Mouse (Mus musculus): ENCODE data around the gene Kcnn4.

The Kcnn4 gene

GRCm38 (mm10) chr7:24369731-24370541 is at the start of gene Kcnn4:
Gene Kcnn4 (plus strand): TSS chr7:24370263.
- no peak for DNase-seq (ENCODE audit: low read depth)

DNA sequence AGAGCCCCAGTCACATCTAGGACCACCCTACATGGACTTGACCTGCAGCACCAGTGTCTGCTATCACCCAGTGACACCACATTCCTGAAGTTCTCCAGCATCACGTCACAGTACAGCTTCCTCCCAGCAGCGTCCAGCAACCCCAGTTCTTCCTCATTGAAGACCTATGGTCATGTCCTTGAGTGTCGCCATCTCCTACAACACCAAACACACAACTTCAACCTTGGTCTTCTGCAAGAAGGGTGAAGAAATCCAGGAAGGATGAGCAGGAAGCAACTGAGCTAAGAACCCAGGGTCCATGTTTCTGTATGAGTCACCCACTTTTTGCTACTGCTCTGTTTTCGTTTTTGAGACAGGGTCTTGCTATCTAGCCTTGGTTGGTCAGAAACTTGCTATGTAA is 47.5 kb upstream of the Kcnn4 start:
- DNase-seq (ENCODE audit: low read depth) = no peak

GRCm38 (mm10) chr7:24325197-24325596 is 44.9 kb upstream of the Kcnn4 start:
- DNase-seq (ENCODE audit: low read depth) = no peak

DNA sequence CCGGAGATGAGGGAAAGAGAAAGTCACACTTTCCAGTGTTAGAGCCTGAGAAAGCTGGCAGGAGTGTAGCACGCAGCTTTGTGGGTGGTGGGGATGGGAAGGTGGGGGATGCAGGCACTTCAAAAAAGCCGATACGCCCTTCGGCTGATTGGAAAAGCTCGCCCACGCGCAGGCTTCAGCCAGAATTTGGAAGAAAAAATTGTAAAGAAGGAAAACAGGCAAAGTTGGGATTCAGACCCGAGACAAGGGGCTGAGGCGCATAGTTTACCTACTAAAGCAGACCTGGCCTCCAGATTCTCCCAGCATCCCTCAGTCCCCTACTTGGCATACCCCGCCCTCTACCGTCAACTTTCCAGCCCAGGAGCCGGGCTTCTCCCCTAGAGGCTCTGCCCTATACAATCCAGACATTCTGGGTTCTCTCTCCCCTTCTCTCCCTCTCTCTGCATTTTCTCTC is 44.4 kb upstream of the Kcnn4 start:
- no peak for DNase-seq (ENCODE audit: low read depth)

DNA sequence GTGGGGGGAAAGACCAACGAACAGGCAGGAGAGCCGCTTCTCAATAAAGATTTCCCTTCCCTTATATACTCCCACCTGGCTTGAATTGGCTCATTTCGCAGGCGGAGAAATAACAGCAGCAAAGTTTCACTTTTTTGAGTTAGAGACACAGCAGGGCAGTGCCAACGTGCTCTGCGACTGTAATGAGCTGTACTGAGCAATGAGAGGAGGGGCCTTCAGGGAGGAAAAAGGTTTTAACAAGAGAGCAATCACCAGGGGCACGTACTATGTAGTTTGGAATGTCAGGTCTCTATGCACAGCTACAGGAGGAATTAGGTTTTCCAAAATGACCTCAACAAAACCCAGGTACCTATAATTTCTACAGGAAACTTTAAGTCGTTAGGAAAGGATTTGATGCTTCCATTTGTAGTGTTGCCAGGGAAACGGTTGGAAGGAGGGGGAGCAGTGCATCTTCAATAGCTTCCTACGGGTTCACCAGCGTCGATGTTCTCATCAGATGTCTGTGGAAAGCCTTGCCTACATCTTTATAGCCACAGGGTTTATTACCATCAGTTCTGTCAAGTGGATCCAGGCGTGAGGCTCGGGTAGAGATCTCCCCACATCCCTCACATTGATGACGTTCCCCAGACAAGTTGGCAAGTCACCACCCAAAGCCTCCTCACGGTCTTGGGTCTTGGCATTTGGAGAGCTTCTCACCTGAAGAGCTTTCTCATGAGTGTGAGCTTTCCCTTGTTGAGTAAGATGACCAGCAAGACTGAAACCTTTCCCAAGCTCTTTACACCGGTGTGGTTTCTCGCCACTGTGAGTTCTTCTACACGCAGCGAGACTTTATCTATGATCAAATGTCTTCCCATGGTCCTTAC is 43.6 kb upstream of the Kcnn4 start:
- no peak for DNase-seq (ENCODE audit: low read depth)

DNA sequence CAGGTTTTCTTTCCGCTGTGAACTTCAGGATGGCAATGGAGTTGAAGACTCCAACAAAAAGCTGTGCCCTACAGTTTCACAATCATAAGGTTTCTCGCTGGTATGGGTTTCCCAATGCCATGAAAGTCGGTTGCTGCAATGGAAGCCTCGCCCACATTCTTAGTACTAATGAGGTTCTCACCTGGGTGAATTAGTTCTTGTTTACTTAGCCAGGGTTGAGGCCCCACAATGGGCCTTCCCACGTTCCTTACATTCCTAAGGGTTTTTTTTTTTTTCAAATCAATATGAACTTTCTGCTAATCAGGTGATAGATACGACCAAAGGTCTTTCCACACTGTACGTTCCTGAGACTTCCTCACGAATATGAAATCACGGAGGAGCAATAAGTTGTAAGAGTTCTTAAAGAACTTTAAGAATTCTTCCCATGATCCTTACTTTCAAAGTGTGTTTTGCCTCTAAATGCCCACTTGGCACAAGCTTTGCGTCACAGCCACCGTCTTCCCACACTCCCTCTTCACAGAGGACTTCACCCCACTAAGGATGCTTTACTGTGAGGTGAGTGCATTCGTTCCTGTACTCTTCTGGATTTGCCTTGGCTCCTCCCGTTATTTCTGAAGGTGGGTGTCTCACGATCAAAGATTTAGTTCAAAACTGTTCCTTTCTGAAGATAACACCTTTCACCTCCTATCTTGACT is 42.6 kb upstream of the Kcnn4 start:
- no peak for DNase-seq (ENCODE audit: low read depth)

DNA sequence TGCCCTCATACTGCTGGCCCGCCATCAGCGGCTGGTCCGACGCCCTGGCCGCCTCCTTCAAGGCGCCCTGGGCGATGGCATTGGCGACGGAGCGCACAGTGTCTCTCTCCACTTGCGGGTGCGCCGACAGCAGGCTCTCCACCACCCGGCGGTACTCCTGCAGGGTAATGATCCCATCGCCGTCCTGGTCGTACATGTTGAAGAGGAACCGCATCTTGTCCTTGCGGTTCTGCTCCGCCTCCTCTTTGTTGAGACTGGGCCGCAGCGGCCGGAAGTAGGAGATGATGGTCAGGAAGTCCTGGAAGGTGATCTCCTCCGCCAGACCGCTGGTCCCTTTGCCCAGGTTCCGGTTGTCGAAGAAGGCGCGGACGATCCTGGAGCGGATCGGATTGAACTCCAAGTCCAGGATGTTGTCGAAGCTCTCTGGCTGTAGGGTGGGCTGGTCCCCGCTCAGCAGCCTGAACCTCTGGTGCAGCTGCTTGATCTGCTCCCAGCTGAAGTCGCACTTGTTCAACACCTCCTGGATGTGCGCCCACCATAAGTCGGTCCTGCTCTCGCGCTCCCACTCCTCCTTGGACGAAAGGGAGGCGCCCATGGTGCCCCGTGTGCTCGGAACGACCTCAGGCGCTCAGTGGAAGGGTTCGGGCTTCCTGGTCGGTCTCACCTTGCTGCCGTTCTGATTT is 36.6 kb upstream of the Kcnn4 start, which contains the start of gene Tescl:
Gene Tescl (minus strand): TSS at position 633 of the 683 bp plus-strand sequence.
- DNase-seq (ENCODE audit: low read depth) = no peak

- peak; percentile 29 for DNase-seq (ENCODE audit: low read depth)
Observed at GRCm38 (mm10) chr7:24335699-24336309, 34.3 kb upstream of the Kcnn4 start.

GRCm38 (mm10) chr7:24338241-24338640 is 31.8 kb upstream of the Kcnn4 start:
- no peak for DNase-seq (ENCODE audit: low read depth)

DNA sequence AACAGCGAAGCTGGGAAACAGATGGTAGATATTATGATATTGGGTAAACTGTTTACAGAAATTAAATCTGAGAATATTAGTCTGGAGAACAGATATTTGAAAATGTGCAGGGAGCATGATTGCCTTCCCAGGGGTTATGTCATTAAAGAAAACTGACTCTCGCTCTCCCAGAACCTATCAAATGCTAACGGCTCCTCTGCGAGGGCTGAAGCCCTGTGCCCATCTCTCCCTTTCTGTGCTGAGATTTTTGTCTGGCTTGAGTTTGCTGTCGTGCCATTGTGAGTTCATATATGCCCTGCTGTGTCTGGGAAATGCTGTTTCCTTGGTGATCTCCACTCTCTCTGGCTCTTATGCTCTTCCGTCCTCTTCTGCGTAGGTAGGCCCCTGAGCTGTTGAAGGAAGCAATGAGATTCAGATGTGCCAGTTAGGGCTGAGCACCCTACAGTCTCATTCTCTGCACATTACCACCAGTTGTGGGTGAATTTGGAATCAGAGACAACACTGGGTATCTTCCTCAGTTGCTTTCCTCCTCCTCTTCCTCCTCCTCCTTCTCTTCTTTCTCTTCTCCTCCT is 26.3 kb upstream of the Kcnn4 start:
- DNase-seq (ENCODE audit: low read depth) = no peak

DNA sequence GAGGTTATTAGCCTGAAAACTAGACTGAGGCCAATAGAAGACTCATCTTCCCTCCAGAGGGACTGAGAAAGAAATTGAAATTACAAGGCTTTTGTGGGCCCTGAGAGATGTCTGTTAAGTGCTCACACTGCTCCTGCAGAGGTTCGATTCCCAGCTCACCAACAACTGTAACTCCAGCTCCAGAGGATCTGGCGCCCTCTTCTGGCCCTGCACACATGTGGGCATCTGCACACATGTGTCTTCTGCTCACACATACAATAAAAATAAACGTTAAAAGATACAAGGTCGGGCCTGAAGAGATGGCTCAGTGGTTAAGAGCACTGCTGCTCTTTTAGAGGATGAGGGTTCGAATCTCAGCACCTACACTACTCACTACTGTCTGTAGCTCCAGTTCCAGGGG is 23.6 kb upstream of the Kcnn4 start:
- DNase-seq (ENCODE audit: low read depth) = no peak

GRCm38 (mm10) chr7:24348896-24349295 is 21.2 kb upstream of the Kcnn4 start, which contains the start of gene Lypd5:
Gene Lypd5 (plus strand): TSS chr7:24349196.
- DNase-seq (ENCODE audit: low read depth) = no peak

- DNase-seq (ENCODE audit: low read depth) = no peak
Observed at GRCm38 (mm10) chr7:24355646-24356045, 14.4 kb upstream of the Kcnn4 start.

GRCm38 (mm10) chr7:24356081-24356480 is 14.0 kb upstream of the Kcnn4 start:
- DNase-seq (ENCODE audit: low read depth) = no peak

DNA sequence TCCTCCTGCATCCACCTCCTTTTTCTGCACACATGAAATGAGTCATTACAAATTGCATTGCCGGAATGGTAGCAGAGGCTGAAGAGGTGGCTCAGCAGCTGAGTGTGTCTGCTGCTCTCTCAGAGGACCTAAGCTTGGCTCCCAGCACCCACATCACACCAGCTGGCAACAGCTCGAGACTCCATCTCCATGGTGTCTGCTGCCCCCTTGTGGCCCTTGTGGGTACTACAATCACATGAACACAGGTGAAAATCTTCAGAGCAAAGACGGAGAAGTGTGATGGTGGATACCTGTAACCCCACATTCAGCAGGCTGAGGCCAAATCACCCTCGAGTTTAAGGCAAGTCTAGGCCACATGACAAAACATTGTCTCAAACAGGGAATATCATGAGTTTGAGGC is 12.2 kb upstream of the Kcnn4 start:
- no peak for DNase-seq (ENCODE audit: low read depth)

DNA sequence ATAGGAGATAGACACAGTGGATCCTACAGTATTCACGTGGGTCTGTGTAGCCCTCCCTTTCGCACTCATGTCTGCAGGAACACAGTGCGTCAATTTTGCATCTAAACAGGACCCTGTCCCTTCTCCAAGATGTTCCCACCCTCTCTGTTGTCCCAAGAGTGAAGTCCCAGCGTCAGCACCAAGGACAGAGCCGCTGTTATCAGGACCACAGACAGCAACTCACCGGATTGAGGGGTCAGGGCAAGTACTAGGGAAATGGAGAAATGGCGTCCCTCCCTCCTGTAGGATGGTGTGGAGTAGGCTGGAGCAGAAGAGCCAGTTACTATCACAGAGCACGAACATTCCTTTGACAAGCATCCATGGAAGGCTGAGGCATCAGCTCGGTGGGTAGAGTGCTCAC is 10.8 kb upstream of the Kcnn4 start:
- DNase-seq (ENCODE audit: low read depth) = no peak

DNA sequence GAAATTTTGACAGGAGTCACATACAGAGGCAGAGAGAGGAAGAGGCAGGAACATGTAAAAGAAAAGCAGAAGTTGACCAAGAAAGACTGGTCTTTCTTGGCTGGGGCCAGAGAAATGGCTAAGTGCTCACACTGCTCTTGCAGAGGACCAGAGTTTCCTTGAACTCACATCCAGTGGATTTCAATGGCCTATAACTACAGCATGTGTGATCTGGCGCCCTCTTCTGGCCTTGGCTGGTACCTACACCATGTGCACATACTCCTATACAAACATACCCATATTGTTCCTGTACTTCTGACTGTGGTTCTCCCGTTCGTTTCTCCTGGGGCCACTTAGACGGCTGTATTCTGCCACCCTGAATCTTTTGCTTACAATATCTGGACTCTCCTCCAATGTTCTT is 9.1 kb upstream of the Kcnn4 start:
- DNase-seq (ENCODE audit: low read depth) = no peak

DNA sequence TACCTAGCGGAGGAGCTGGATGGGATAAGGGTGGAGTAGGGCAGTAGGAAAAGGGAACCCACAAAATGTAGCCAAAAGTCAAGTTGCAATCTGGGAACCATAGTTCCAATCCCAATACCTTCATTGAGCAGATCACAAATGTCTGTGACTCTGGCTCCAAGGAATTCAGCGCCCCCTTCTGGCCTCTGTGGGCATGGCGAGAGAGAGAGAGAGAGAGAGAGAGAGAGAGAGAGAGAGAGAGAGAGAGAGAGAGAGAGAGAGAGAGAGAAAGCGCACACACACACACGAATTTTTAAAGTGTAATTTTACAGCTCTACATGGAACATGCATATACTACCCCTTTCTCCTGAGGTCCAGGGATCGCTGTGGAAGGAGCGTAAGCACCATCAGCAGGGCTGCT is 6.8 kb upstream of the Kcnn4 start:
- DNase-seq (ENCODE audit: low read depth) = no peak

DNA sequence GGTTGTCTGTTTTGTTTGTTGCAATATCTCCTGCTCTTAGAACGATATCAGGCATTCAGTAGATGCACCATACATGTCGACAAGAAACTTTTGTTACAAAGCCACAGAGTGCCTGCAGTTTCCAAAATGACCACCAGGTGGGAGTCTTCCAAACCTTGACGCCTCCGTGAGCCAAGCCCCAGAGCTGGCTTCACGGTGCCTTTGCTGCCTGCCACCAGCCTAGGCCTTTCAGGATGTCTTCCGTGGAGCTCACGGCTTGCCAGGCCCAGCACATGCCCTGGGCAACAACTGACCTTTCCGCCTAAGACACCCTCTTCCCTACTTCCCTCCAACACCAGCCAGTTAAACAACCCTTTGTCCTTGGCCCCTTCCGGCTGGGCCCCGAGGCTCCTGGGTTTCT is 5.2 kb upstream of the Kcnn4 start:
- DNase-seq (ENCODE audit: low read depth) = peak; percentile 61

GRCm38 (mm10) chr7:24365258-24366014 is 4.6 kb upstream of the Kcnn4 start:
- no peak for DNase-seq (ENCODE audit: low read depth)
